Mouse (Mus musculus): ENCODE measurements around the gene Rnf217.

DNA sequence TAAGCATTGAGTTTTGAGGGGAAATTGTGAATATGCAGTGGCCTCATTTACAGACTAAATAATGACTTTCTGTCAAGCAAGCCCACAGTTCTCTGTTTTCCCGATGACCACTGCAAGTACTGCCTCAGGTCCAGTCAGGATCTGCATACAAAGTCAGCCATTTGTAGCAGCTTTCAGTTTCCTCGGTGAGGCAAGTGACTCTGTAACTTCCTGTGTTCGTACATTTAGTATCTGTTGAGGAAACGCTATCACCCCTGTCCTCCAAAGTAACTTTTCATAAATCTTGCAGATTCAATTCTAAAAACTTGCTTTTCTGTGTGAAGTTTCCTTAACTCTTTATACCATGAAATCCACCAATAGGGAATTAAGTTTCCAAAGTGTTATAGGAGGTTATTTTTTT lies 143.6 kb downstream of the Rnf217 start:
- TF ChIP-seq CTCF (IDR thresholded peaks at IDR 0.05; ENCODE audit: borderline replicate concordance, control insufficient read depth, extremely low read depth, insufficient read depth, low read length, poor library complexity) (no peak), POLR2A (IDR thresholded peaks at IDR 0.05; ENCODE audit: control insufficient read depth, extremely low read depth, insufficient read depth, low read length, poor library complexity) (no peak)
